Mouse (Mus musculus) lung, adult 2 months (tissue): ENCODE measurements around the gene Lemd2. TPM values are rescaled to one million over a fixed set of nuclear protein-coding genes. Genes with fewer than 3 reads are reported as not detected.

Source experiments
- DNase-seq: peaks from one replicate; pipeline ENCODE4 v3.0.0; 2022
- H3K4me1 ChIP-seq: fragments of 200-500 bp; 2 replicates; pipeline ENCODE4 v1.6.1; 2011; ENCODE audit warnings: low read length; ENCODE audit not compliant: control insufficient read depth, insufficient read depth
- H3K4me3 ChIP-seq: fragments of 200-500 bp; replicated peaks from 2 replicates; pipeline ENCODE3; 2011; ENCODE audit warnings: low read depth, mild to moderate bottlenecking, control low read depth, low read length; ENCODE audit errors: extremely low read depth
- CTCF ChIP-seq: fragments of 200-500 bp; IDR thresholded peaks from 2 replicates; pipeline ENCODE4 v1.5.1; 2011; ENCODE audit warnings: mild to moderate bottlenecking, low read length, control low read depth; ENCODE audit not compliant: insufficient read depth
- POLR2A ChIP-seq: fragments of 200-500 bp; IDR thresholded peaks from 2 replicates; pipeline ENCODE4 v1.6.1; 2011; ENCODE audit warnings: low read depth, mild to moderate bottlenecking, control low read depth, low read length, borderline replicate concordance; ENCODE audit errors: extremely low read depth
- WGBS: fragments of 180-500 bp; shearing (Covaris S2); methylation state at CpG from one replicate; pipeline ENCODE4 v1.1.7; 2018; 5-methylcytosine and 5-hydroxymethylcytosine counted together
- polyA plus RNA-seq: library from polyadenylated mRNA; depleted of rRNA; stranded (reverse); fragments of >200 nt; gene quantifications from 2 replicates; pipeline ENCODE4 v1.2.3, GENCODE M21; 2012

The Lemd2 gene
- polyA plus RNA-seq, 1 experiment, result 89.9 TPM

GRCm38 (mm10) chr17:27155752-27156151 is 48.5 kb downstream of the Lemd2 start:
- WGBS, result 76% methylated on average over 8 of the region's 8 CpGs
- no peak for TF ChIP-seq POLR2A
- TF ChIP-seq CTCF, result no peak
- H3K4me3 ChIP-seq, result no peak overlapping the region
- DNase-seq, result no peak
- no peaks in the 10 kb centered on the region for H3K4me1 ChIP-seq

GRCm38 (mm10) chr17:27154881-27155280 is 49.4 kb downstream of the Lemd2 start:
- TF ChIP-seq CTCF (no peak), POLR2A (no peak)
- Histone ChIP-seq H3K4me1 (no peaks in the 10 kb centered on the region), H3K4me3 (no peak overlapping the region)
- DNase-seq, result no peak
- WGBS, result 75% methylated on average over 6 of the region's 6 CpGs

- DNase-seq, result no peak
- no peak for TF ChIP-seq CTCF
- no peak for TF ChIP-seq POLR2A
- Histone ChIP-seq H3K4me1 (no peaks in the 10 kb centered on the region), H3K4me3 (no peak overlapping the region)
- WGBS, result 81% methylated on average over 14 of the region's 14 CpGs
Observed at GRCm38 (mm10) chr17:27154256-27154655, 50.0 kb downstream of the Lemd2 start.

DNA sequence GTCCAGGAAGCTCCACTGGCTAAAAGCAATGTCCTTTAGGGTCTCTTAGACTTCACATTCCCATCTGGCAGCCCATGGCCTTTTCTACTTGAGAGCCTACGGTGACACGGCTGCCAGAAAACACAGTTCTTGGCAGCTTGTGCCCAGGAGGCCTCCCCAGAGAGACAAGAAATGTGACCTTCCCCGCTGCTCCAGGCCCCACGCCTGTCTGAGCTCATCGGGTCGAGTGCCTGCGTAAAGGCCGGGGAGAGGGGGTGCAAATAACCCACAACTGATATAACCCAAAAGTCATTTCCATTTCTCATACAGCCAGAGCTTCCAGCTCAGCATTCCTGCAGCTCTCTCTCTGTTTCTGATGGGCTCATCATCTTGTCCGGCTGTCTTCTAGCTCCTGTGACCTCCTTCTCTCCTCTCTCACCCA is 50.5 kb downstream of the Lemd2 start:
- TF ChIP-seq POLR2A (no peak), CTCF (no peak)
- 47% methylated on average over 9 of the region's 9 CpGs for WGBS

GRCm38 (mm10) chr17:27152976-27153723 is 51.1 kb downstream of the Lemd2 start:
- Histone ChIP-seq H3K4me1 (no peaks in the 10 kb centered on the region), H3K4me3 (no peak overlapping the region)
- TF ChIP-seq POLR2A (no peak), CTCF (no peak)
- WGBS, result 47% methylated on average over 8 of the region's 8 CpGs
- no peak for DNase-seq

More for the DNA sequence above, 50.5 kb downstream of the Lemd2 start:
- Histone ChIP-seq H3K4me3 (no peak overlapping the region), H3K4me1 (no peaks in the 10 kb centered on the region)
- no peak for DNase-seq

DNA sequence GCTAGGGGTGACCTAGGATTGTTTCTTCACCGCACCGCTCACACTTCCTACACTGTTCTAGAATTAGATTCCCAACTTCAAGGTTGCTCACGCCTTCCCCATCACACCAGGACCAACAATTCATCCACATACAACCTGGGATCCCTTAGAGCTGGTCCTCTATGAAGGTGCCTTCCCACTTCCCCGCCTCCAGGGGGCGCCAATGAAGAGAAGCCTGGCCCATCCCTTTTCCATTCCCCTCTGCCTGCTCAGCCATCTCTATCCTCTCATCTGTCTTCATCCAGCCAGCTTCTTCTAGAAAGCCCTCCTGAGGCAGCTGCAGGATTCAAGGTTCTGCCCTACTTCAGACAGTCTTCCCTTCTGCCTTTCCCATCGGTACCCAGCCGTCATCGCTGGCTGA is 52.9 kb downstream of the Lemd2 start:
- TF ChIP-seq CTCF, result peak; percentile 48
- no peak for TF ChIP-seq POLR2A
- no peak overlapping the region for H3K4me3 ChIP-seq
- H3K4me1 ChIP-seq, result no peaks in the 10 kb centered on the region
- DNase-seq, result no peak
- 68% methylated on average over 8 of the region's 8 CpGs for WGBS

- WGBS, result 58% methylated on average over 7 of the region's 7 CpGs
- Histone ChIP-seq H3K4me3 (no peak overlapping the region), H3K4me1 (no peaks in the 10 kb centered on the region)
- DNase-seq, result no peak
- TF ChIP-seq CTCF (no peak), POLR2A (no peak)
Observed at GRCm38 (mm10) chr17:27150871-27151270, 53.4 kb downstream of the Lemd2 start.

GRCm38 (mm10) chr17:27146323-27146923 is 57.8 kb downstream of the Lemd2 start:
- DNase-seq, result no peak
- TF ChIP-seq CTCF (no peak), POLR2A (no peak)
- WGBS, result 28% methylated on average over 8 of the region's 8 CpGs
- no peak overlapping the region for H3K4me3 ChIP-seq
- H3K4me1 ChIP-seq, result no peaks in the 10 kb centered on the region

DNA sequence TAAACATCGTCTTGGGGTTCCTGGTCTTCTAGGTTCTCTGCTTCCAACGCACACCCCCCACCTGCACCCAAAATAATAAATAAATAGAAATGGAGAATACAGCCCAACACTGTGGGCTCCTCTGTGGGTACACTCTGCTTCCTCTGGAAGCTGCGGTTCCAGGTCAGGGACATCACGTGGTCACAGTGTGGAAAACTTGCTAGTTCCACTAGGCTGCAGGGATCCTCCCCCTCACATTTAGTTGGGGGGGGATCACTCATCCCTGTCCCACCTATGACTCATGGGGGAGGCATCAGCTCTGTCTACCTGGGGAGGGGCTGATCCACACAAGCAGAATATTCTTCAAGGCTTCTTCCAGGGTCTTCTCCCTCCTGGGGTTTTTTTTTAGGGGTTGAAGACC is 60.1 kb downstream of the Lemd2 start:
- 57% methylated on average over 4 of the region's 4 CpGs for WGBS
- DNase-seq, result no peak
- Histone ChIP-seq H3K4me1 (no peaks in the 10 kb centered on the region), H3K4me3 (no peak overlapping the region)
- no peak for TF ChIP-seq CTCF
- no peak for TF ChIP-seq POLR2A

DNA sequence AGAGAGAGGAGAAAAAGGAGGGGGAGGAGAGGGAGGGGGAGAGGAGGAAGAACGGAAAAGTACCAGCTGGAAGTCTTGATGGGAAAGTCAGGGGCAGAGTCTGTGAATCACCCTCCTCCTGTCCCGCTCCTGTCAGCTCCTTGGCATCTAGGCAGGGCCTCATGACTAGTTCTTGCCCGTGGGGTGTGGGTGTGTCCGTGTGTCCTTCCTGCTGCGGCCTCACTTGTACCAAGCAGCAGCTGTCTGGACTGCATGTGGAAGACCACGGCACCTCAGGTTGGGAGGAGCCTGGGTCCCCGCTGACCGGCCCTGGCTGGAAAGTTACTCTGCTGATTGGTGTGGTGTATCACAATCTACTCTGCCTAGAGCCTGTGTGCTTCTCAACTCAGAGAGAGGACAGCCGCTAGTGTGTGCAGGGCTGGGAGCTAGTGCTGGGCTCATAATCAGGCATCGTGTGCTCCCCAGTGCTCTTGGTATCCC is 62.3 kb downstream of the Lemd2 start:
- Histone ChIP-seq H3K4me3 (no peak overlapping the region), H3K4me1 (no peaks in the 10 kb centered on the region)
- TF ChIP-seq POLR2A (no peak), CTCF (no peak)
- DNase-seq, result no peak
- 28% methylated on average over 10 of the region's 10 CpGs for WGBS
